Mouse (Mus musculus) olfactory bulb, adult 2 months (tissue): ENCODE results near the gene Pdcd2l. TPM values are rescaled to one million over a fixed set of nuclear protein-coding genes. Genes with fewer than 3 reads are reported as not detected.

Experiments
- H3K27ac ChIP-seq: fragments of 200-500 bp; 2 replicates; pipeline ENCODE4 v1.5.1; 2012; ENCODE audit warnings: low read depth, low read length; ENCODE audit not compliant: insufficient read depth
- H3K4me1 ChIP-seq: fragments of 200-500 bp; 2 replicates; pipeline ENCODE4 v1.6.1; 2012; ENCODE audit warnings: low read length; ENCODE audit not compliant: control insufficient read depth, insufficient read depth
- H3K4me3 ChIP-seq: fragments of 200-500 bp; 2 replicates; pipeline ENCODE4 v1.5.1; 2012; ENCODE audit warnings: mild to moderate bottlenecking, low read depth, low read length, moderate library complexity; ENCODE audit not compliant: insufficient read depth
- CTCF ChIP-seq: fragments of 200-500 bp; IDR thresholded peaks from 2 replicates; pipeline ENCODE4 v1.5.1; 2012; ENCODE audit warnings: low read depth, mild to moderate bottlenecking, low read length, moderate library complexity; ENCODE audit not compliant: insufficient read depth
- POLR2A ChIP-seq: fragments of 200-500 bp; IDR thresholded peaks from 2 replicates; pipeline ENCODE4 v1.6.1; 2012; ENCODE audit warnings: mild to moderate bottlenecking, low read depth, low read length, moderate library complexity; ENCODE audit not compliant: insufficient read depth
- WGBS: fragments of 180-500 bp; shearing (Covaris S2); methylation state at CpG from one replicate; pipeline ENCODE4 v1.1.7; 2018; 5-methylcytosine and 5-hydroxymethylcytosine counted together
- polyA plus RNA-seq: library from polyadenylated mRNA; stranded (reverse); fragments of >200 nt; gene quantifications from 2 replicates; pipeline ENCODE4 v1.2.4, GENCODE M21; 2012; ENCODE audit warnings: low replicate concordance; ENCODE audit not compliant: missing spikeins, insufficient read depth, insufficient read length

Gene Pdcd2l
- polyA plus RNA-seq = not detected in 2 replicates

DNA sequence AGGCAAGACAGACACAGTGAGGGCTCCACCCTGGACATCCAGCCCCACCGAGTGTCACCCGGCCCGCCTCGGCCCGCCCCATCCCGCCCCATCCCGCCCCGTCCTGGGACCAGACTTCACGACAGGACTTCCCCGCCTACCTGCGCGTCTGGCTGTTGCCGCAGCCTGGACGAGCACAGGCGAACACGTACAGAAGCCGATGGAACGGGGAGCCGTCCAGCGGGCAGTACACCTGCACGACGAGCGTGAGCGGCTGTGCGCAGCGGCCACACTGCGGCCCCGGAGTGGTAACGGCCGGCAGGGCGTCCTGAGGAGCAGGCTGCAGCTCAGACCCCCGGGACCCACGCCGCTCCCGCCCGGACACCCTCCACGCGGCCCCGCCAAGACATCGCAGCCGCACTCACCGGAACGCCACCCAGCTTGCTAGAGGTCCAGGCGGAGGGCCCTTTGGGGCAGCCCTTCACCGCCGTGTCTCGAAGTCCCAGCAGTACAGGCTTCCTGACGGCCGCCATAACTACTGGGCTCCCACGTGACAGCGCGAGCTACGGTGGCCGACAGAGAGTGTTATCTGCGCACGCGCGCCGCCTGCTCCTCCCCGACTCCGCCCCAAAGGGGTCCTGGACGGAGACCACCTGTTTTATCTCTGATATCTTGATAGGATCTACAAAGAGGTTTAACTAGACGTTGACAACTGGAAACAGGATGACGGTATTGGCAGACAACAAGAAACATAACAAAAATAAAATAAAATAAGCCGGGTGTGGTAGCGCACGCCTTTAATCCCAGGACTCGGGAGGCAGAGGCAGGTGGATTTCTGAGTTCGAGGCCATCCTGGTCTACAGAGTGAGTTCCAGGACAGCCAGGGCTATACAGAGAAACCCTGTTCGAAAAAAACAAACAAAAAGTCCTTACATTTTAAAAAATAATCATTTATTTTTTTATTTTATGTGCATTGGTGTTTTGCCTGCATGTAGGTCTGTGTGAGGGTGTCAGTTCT, at the start of gene Pdcd2l:
TSS of gene Pdcd2l (minus strand) at position 530 of the 997 bp plus-strand sequence.
- H3K27ac ChIP-seq = no peak within 1 kb of the TSS
- peaks cover 3% of the 10 kb centered on the region; the same call in 1 of the 2 replicates for H3K4me1 ChIP-seq
- WGBS = 3% methylated on average over 70 of the region's 70 CpGs
- peak within 1 kb of the TSS; percentile 88 for H3K4me3 ChIP-seq
- TF ChIP-seq CTCF = no peak
- TF ChIP-seq POLR2A = peak; percentile 51; the same call in 1 of the 2 replicates

DNA sequence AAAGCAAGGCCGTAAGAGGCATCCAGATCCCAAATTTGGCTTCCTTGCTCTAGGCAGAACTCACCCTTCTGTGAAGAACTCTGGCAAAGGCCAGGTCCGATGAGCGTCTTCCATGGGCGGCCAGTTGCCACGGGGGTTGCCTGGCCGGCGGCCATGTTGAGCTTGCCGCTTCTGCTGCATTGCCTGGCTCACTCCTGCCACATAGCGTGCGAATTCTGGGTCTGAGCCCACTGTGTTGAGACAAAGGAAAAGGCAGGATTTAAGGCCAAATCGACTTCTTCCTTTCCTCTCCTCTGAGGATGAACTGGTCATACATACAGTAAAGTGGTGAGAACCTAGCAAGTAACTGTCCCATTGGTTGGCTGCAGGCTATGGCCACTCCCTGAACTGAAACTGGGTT, 45.7 kb upstream of the Pdcd2l start:
- TF ChIP-seq CTCF = no peak
- TF ChIP-seq POLR2A = no peak
- no peak overlapping the region for H3K4me3 ChIP-seq
- H3K27ac ChIP-seq = no peak overlapping the region
- no peaks in the 10 kb centered on the region for H3K4me1 ChIP-seq
- WGBS = 83% methylated on average over 11 of the region's 11 CpGs

DNA sequence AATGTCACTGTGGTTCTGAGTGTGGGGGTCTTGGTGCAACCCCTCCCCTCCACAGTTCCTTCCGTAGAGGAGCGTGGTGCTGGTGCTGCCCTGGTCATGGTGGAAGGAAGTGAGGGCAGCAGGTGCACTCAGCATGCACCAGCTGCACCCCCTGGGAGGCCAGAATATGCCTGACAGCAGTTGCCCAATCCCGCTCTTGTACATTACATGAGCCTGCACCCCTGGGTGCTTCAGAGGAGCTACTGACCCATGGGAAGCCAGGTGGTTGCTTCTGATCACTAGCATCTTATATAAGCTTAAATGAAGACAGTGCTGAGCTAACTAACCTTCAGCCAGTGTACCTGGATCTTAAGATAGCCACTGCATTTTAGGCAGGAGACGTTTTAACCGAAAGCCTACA, 41.6 kb upstream of the Pdcd2l start:
- no peak for TF ChIP-seq POLR2A
- no peak for TF ChIP-seq CTCF
- no peak overlapping the region for H3K27ac ChIP-seq
- peaks cover 4% of the 10 kb centered on the region for H3K4me1 ChIP-seq
- no peak overlapping the region for H3K4me3 ChIP-seq
- 92% methylated on average over 5 of the region's 5 CpGs for WGBS

DNA sequence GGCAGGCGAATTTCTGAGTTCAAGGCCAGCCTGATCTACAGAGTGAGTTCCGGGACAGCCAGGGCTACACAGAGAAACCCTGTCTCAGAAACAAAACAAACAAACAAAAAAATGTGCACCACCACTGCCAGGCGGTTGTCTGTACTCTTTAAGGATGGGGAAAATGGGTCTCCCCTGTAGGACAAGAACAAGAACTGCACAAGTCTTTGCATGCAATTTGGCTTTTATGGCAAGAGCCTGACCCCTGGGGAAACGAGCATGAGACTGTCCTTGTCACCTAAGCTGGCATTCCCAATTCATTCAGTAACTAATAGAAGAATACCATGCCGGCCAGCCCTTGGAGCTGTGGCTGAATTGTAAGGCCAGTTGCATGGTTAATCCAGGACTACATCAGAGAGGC, 39.1 kb upstream of the Pdcd2l start:
- Histone ChIP-seq H3K4me3 (no peak overlapping the region), H3K27ac (no peak overlapping the region), H3K4me1 (peaks cover 4% of the 10 kb centered on the region)
- TF ChIP-seq CTCF = no peak
- 80% methylated on average over 5 of the region's 5 CpGs for WGBS

DNA sequence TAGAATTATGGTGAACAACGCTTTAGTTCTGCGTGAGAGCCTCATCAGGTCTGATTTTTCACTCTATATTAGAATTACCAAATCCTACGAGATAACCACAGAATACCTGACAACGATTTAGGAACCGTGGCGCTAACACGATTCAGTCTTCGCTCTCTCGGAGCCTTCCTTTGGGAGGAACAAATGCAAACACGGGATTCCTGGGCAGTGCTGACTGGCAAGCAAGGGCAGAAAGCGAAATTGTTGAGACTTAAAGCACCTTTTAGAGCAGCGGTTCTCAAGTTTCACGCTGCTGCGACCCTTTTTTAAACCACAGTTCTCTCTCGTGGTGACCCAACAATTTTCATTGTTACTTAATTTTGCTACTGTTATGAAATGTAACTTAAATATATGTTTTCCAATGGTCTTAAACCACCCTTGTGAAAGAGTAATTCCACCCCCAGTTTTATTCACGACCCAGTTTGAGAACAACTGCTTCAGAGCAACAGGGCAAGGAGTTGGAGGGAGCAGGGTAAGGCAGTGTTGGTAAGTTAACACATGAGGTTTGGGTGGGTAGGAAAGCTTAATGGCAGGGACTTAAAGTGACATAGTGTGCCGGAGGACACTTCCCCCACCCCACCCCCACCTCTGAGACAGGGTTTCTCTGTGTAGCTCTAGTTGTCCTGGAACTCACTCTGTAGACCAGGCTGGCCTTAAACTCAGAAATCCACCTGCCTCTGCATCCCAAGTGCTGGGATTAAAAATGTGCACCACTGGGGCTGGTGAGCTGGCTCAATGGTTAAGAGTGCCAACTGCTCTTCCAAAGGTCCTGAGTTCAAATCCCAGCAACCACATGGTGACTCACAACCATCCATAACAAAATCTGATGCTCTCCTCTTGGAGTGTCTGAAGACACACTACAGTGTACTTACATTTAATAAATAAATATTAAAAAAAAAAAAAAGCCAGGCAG, 38.4 kb upstream of the Pdcd2l start:
- 1% methylated on average over 17 of the region's 17 CpGs for whole genome bisulfite sequencing
- peak overlapping the region; percentile 25 for H3K4me3 ChIP-seq
- peaks cover 4% of the 10 kb centered on the region for H3K4me1 ChIP-seq
- H3K27ac ChIP-seq = peak overlapping the region; percentile 84
- TF ChIP-seq POLR2A (no peak), CTCF (no peak)

DNA sequence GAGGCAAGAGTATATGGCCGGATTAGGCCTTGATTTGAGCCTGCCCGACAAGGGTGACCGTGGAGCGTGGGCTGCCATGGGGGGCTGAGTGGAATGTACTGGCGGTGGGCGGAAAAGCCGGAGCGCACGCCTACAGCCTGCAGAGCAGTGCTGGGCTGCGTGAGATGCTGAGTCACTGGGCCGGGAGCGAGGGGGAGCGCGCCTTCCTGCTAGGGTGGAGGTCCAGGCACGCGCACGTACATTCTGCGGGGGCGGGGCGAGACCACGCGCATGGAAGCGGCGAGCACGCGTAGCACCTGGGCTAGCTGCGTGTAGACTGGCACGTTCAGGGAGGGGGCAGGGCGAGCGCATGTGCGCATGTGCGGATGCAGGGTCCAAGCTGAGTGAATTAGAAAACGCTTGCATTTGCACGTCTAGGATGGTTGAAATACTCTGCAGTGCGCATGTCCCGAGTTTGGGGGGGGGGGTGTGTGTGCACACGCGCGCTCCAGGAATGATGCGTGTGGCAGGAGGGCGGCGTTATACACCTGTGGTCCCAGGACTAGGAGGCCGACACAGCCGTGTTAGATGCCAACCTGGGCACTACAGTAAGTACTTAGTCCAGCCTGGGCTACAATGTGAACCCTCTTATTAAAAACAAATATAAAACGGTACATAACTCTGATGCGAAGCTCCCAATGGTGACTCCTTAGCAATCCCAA, 37.6 kb upstream of the Pdcd2l start:
- H3K27ac ChIP-seq = peak overlapping the region; percentile 84
- TF ChIP-seq POLR2A = peak; percentile 11; the same call in 1 of the 2 replicates
- TF ChIP-seq CTCF = no peak
- peaks cover 7% of the 10 kb centered on the region for H3K4me1 ChIP-seq
- under 1% methylated on average over 46 of the region's 46 CpGs for WGBS
- peak overlapping the region; percentile 42 for H3K4me3 ChIP-seq

DNA sequence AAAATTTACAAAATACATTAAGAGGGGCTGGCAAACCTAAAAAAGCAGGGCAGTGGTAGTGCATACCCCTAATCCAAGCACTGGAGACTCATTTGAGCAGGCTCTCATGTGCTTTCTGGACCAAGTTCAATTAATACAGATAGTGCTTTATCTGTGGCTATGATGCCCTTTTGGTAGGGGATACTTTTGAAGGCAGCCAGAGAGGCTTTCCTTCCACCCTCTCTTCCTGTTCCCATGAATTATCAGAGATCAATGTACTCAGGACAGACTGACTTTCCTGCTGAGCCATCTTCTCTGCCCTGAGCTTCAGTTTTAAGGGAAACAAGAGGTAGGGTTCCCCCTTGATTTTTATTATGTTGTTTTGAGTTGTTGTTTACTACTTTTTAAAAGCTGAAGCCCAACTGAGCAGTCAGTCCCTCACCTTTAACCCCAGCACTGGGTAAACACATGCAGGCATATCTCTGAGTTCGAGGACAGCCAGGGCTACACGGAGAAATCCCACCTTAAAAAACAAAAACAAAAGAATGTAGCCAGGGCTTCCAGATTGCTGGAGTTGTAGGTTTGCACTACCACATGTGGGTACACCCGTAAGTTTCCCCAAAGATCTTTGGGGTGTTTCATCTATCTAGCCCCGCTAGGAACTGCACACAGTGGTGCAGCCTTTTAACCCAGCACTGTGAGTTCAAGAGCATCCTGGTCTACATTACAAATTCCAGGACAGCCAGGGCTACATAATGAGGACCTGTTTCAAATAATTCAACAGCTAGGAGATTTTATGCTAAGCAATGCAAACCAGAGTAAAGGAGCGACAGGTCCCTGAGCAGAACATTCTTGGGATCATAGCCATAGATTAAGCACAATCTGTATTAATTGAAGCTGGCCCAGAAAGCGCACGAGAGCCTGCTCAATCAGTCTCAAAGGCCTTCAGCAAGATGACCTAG, 36.6 kb upstream of the Pdcd2l start:
- Histone ChIP-seq H3K4me1 (peaks cover 12% of the 10 kb centered on the region), H3K27ac (peak overlapping the region; percentile 84), H3K4me3 (peak overlapping the region; percentile 42)
- WGBS = 48% methylated on average over 7 of the region's 7 CpGs
- TF ChIP-seq POLR2A (no peak), CTCF (no peak)
